Mouse (Mus musculus): ENCODE data around the gene Lrfn4. TPM values are rescaled to one million over a fixed set of nuclear protein-coding genes. Genes with fewer than 3 reads are reported as not detected.

The Lrfn4 gene
- polyA plus RNA-seq, 1 experiment, result 40.8 TPM

DNA sequence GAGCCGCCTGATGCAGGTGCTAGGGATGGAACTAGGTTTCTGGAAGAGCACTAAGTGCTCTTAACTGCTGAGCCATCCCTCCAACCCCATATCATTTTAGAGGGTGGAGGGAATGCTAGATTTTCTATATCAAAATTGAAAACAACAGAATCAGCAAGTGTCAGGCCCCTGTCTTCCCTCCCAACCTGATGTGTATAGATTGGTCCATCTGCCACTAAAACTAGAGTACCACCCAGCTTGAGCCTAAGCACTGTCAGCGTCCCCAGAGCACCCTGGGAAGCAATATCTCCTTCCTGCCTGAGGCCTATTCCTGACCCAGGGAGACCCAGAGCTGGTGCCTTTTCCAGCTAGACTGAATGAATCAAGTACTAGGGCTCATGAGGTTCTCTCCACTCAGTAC is 48.6 kb downstream of the Lrfn4 start:
- H3ac ChIP-seq (ENCODE audit: control insufficient read depth, insufficient read length, low read depth), result no peak overlapping the region
- no peaks in the 10 kb centered on the region for H3K36me3 ChIP-seq (ENCODE audit: control insufficient read depth, insufficient read depth)
- H3K27me3 ChIP-seq (ENCODE audit: control insufficient read depth, insufficient read depth, insufficient read length), result no peaks in the 10 kb centered on the region
- H3K79me3 ChIP-seq (ENCODE audit: low read depth), result no peaks in the 10 kb centered on the region
- H3K79me2 ChIP-seq (ENCODE audit: control insufficient read depth, insufficient read depth), result no peaks in the 10 kb centered on the region
- H3K4me3 ChIP-seq (ENCODE audit: insufficient read depth, poor library complexity, severe bottlenecking), result no peak overlapping the region
- no peak for TF ChIP-seq FOSL1 (IDR thresholded peaks at IDR 0.05; ENCODE audit: insufficient read depth, low read length, poor library complexity, severe bottlenecking)
- TF ChIP-seq MYOG (IDR thresholded peaks at IDR 0.05; ENCODE audit: control insufficient read depth, extremely low read depth, insufficient read length), result no peak
- TF ChIP-seq MYOD1 (IDR thresholded peaks at IDR 0.05; ENCODE audit: control insufficient read depth, insufficient read length, low read depth), result no peak
- no peak for TF ChIP-seq USF1 (IDR thresholded peaks at IDR 0.05; ENCODE audit: low read depth)
- no peak for TF ChIP-seq CTCF (IDR thresholded peaks at IDR 0.05; ENCODE audit: control insufficient read depth, insufficient read depth, insufficient read length)
- TF ChIP-seq CEBPB (IDR thresholded peaks at IDR 0.05; ENCODE audit: low read depth), result no peak
- no peak for TF ChIP-seq MAX (IDR thresholded peaks at IDR 0.05)

- Histone ChIP-seq H3K36me3 (ENCODE audit: control insufficient read depth, insufficient read depth) (no peaks in the 10 kb centered on the region), H3K27me3 (ENCODE audit: control insufficient read depth, insufficient read depth, insufficient read length) (no peaks in the 10 kb centered on the region), H3K4me3 (ENCODE audit: insufficient read depth, poor library complexity, severe bottlenecking) (no peak overlapping the region), H3ac (ENCODE audit: control insufficient read depth, insufficient read length, low read depth) (no peak overlapping the region), H3K79me2 (ENCODE audit: control insufficient read depth, insufficient read depth) (no peaks in the 10 kb centered on the region), H3K79me3 (ENCODE audit: low read depth) (no peaks in the 10 kb centered on the region)
- TF ChIP-seq USF1 (IDR thresholded peaks at IDR 0.05; ENCODE audit: low read depth) (no peak), FOSL1 (IDR thresholded peaks at IDR 0.05; ENCODE audit: insufficient read depth, low read length, poor library complexity, severe bottlenecking) (no peak), CTCF (IDR thresholded peaks at IDR 0.05; ENCODE audit: control insufficient read depth, insufficient read depth, insufficient read length) (no peak), MYOD1 (IDR thresholded peaks at IDR 0.05; ENCODE audit: control insufficient read depth, insufficient read length, low read depth) (no peak), CEBPB (IDR thresholded peaks at IDR 0.05; ENCODE audit: low read depth) (no peak), MYOG (IDR thresholded peaks at IDR 0.05; ENCODE audit: control insufficient read depth, extremely low read depth, insufficient read length) (no peak), MAX (IDR thresholded peaks at IDR 0.05) (no peak)
These were observed 49.8 kb downstream of the Lrfn4 start for GRCm38 (mm10) chr19:4565678-4566077.

Small RNA genes lying within 50 kb of the gene (microRNA-seq; reads per million reads assigned to microRNA genes)
- gene Mir6986 (ENCODE audit: borderline microRNAs expressed), result 0.28 reads per million

Other genes with a start within 250 kb of the Lrfn4 start
- 24.0 TPM for gene Kdm2a, start 217.4 kb downstream of the Lrfn4 start, polyA plus RNA-seq (2012; fragmentation: generic; extraction: Trizol)
- 65.1 TPM for gene Rhod, start 176.2 kb downstream of the Lrfn4 start, polyA plus RNA-seq (2012; fragmentation: generic; extraction: Trizol)
- 14.4 TPM for gene Syt12, start 138.2 kb downstream of the Lrfn4 start, polyA plus RNA-seq (2012; fragmentation: generic; extraction: Trizol)
- gene 2010003K11Rik, start 117.1 kb downstream of the Lrfn4 start, polyA plus RNA-seq (2012; fragmentation: generic; extraction: Trizol), result not detected
- gene Pcx, start 105.2 kb downstream of the Lrfn4 start, polyA plus RNA-seq (2012; fragmentation: generic; extraction: Trizol), result 4.0 TPM
- gene Rce1, start 10.0 kb upstream of the Lrfn4 start, polyA plus RNA-seq (2012; fragmentation: generic; extraction: Trizol), result 56.9 TPM
- 0.96 TPM for gene Gm960, start 83.0 kb upstream of the Lrfn4 start, polyA plus RNA-seq (2012; fragmentation: generic; extraction: Trizol)
- 0.15 TPM for gene Sptbn2, start 95.5 kb upstream of the Lrfn4 start, polyA plus RNA-seq (2012; fragmentation: generic; extraction: Trizol)
- 8.8 TPM for gene Rbm4b, start 140.8 kb upstream of the Lrfn4 start, polyA plus RNA-seq (2012; fragmentation: generic; extraction: Trizol)
- 43.8 TPM for gene Rbm4, start 178.2 kb upstream of the Lrfn4 start, polyA plus RNA-seq (2012; fragmentation: generic; extraction: Trizol)
- 14.3 TPM for gene Gm21992, start 195.9 kb upstream of the Lrfn4 start, polyA plus RNA-seq (2012; fragmentation: generic; extraction: Trizol)
- 95.2 TPM for gene Rbm14, start 196.0 kb upstream of the Lrfn4 start, polyA plus RNA-seq (2012; fragmentation: generic; extraction: Trizol)
- 36.6 TPM for gene Ccs, start 223.7 kb upstream of the Lrfn4 start, polyA plus RNA-seq (2012; fragmentation: generic; extraction: Trizol)
- gene Ccdc87, start 223.7 kb upstream of the Lrfn4 start, polyA plus RNA-seq (2012; fragmentation: generic; extraction: Trizol), result 0.02 TPM
- gene Ctsf, start 239.5 kb upstream of the Lrfn4 start, polyA plus RNA-seq (2012; fragmentation: generic; extraction: Trizol), result 1.2 TPM

All from C2C12 (cell line).